Mouse (Mus musculus): ENCODE data around the gene Sgo2b. TPM values are rescaled to one million over a fixed set of nuclear protein-coding genes. Genes with fewer than 3 reads are reported as not detected.
"Not testable (repeated sequence)": the region's sequence is repeated elsewhere in the genome, so short reads cannot be mapped to it uniquely, and the experiment has no call there.

The Sgo2b gene
- not detected for polyA plus RNA-seq (2021)

- POLR2A ChIA-PET: no interaction called here
- no peak for ATAC-seq
- no peak for DNase-seq (ENCODE audit: low read depth, low spot score)
- in situ Hi-C loops (cut with MboI; ENCODE audit: low pct_unique_long_range_greater_than_20kb): no loop called here
- TF ChIP-seq CTCF (IDR thresholded peaks at IDR 0.05): no peak
- CTCF ChIA-PET: no interaction called here
- peaks cover 16% of the 10 kb centered on the region for H3K27me3 ChIP-seq
Observed at GRCm38 (mm10) chr8:63951626-63952377, at the start of gene Sgo2b. Sgo2b (minus strand) TSS chr8:63952248.

GRCm38 (mm10) chr8:63970612-63971391 is 18.8 kb upstream of the Sgo2b start:
- CTCF ChIA-PET, POLR2A ChIA-PET: not testable (repeated sequence)

DNA sequence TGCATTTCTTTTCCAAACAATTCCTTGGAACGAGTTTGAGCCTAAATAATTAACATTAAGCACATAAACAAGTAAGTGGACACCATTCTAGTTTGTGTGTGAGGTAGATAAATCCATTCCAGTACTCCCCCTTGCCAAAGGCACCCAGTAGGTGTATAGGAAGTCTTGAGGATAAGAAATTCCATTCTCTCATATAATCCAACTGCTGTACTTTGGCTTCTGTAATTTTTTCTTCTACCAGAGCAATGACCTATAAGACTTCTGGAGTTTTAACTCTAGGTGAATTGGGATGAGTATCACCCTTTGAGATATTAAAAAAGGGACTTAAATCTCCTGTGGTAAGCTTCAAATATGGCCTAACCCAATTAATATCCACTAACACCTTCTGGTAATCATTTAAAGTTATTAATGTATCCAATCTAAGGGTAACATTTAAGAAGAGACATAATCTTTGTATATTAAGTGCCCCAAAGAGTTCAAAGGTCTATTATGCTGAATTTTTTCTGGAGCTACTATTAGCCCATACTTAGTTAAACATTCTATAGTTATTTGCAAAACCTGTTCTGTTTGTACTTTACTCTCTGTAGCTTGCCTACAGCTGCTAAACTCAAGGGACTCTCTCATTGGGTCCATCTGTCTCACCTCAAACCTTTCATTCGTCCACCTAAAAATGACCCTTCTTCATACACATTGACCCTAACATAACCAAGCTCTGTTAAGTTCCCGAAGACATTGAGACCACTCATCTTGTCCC is 9.2 kb upstream of the Sgo2b start:
- peaks cover 16% of the 10 kb centered on the region for H3K27me3 ChIP-seq
- ChIA-PET POLR2A (no interaction called here), CTCF (interaction anchor here (0.6 kb wide), 1 partner anchor 57 kb away, joined by 3 read pairs; no protein-coding TSS in a partner anchor)
- ATAC-seq: no peak
- TF ChIP-seq CTCF (IDR thresholded peaks at IDR 0.05): no peak
- no peak for DNase-seq (ENCODE audit: low read depth, low spot score)
- in situ Hi-C loops (cut with MboI; ENCODE audit: low pct_unique_long_range_greater_than_20kb): no loop called here

More at GRCm38 (mm10) chr8:63970612-63971391, 18.8 kb upstream of the Sgo2b start:
- DNase-seq (ENCODE audit: low read depth, low spot score); ATAC-seq; in situ Hi-C loops (cut with MboI; ENCODE audit: low pct_unique_long_range_greater_than_20kb): not testable (repeated sequence)
- H3K27me3 ChIP-seq: peaks cover 32% of the 10 kb centered on the region

GRCm38 (mm10) chr8:63953802-63954201 is 1.8 kb upstream of the Sgo2b start:
- POLR2A ChIA-PET; DNase-seq (ENCODE audit: low read depth, low spot score); in situ Hi-C loops (cut with MboI; ENCODE audit: low pct_unique_long_range_greater_than_20kb); ATAC-seq; CTCF ChIA-PET: not testable (repeated sequence)
- H3K27me3 ChIP-seq: peaks cover 29% of the 10 kb centered on the region

DNA sequence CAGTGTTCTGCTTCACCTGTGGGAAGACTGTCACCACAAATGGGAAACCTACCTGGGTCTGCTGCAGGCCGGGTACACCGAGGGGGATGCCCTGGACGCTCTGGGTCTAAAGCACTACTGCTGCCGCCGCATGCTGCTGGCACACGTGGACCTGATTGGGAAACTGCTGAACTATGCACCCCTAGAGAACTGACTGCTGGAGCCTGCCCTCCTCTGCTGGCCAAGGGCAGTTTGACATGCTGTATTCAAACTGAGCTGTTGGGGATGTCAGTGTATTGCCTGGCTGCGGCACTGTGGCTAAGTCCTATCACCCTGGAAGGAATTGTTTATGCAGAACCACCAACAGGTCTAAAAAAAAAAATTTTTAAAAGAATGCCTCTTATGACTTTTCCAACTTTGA is 18.9 kb downstream of the Sgo2b start:
- CTCF ChIA-PET: no interaction called here
- in situ Hi-C loops (cut with MboI; ENCODE audit: low pct_unique_long_range_greater_than_20kb): no loop called here
- ATAC-seq (no peak), DNase-seq (ENCODE audit: low read depth, low spot score) (no peak)
- no peak for TF ChIP-seq CTCF (IDR thresholded peaks at IDR 0.05)
- POLR2A ChIA-PET: interaction anchor here (0.5 kb wide), 1 partner anchor 872 kb away, joined by 4 read pairs; no protein-coding TSS in a partner anchor
- peaks cover 8% of the 10 kb centered on the region for H3K27me3 ChIP-seq

DNA sequence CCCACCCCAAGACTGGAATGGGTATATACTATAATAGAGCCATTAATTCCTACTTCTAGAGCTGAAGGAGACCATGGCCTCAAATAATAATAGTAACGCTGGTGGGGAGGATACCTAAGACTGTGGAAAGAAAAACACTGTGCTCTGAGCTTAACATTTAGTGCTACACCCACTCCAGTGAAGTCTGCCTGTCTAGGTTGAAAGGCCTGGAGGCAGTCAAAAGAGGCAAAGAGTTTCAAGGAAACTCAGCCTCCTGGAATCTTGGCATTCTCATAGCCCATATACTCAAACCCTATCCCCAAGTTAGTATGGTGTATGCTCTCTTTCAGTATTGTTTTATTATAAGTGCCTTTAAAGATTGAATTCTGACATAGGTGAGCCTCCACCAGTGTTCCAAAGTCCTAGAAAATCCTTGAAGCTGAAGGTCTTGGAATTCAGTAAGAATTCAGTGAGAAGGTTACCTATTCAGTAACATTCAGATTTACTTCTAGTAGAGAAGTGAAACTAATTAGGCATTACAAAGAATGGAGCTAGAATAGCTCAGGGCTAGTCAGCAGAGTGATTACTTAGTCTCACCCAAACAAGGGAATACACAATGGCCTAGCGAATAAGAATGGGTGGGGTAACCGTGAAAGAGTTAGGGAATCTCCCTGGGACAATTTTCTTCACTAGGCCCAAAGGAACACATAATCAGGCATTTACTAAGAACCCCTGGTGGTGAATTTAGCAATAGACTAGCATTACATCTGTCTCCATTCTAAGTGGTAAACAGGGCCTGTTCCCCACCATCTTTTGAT is 22.5 kb downstream of the Sgo2b start:
- no peak for DNase-seq (ENCODE audit: low read depth, low spot score)
- POLR2A ChIA-PET: no interaction called here
- H3K27me3 ChIP-seq: no peaks in the 10 kb centered on the region
- no peak for ATAC-seq
- in situ Hi-C loops (cut with MboI; ENCODE audit: low pct_unique_long_range_greater_than_20kb): no loop called here
- no peak for TF ChIP-seq CTCF (IDR thresholded peaks at IDR 0.05)
- CTCF ChIA-PET: no interaction called here

DNA sequence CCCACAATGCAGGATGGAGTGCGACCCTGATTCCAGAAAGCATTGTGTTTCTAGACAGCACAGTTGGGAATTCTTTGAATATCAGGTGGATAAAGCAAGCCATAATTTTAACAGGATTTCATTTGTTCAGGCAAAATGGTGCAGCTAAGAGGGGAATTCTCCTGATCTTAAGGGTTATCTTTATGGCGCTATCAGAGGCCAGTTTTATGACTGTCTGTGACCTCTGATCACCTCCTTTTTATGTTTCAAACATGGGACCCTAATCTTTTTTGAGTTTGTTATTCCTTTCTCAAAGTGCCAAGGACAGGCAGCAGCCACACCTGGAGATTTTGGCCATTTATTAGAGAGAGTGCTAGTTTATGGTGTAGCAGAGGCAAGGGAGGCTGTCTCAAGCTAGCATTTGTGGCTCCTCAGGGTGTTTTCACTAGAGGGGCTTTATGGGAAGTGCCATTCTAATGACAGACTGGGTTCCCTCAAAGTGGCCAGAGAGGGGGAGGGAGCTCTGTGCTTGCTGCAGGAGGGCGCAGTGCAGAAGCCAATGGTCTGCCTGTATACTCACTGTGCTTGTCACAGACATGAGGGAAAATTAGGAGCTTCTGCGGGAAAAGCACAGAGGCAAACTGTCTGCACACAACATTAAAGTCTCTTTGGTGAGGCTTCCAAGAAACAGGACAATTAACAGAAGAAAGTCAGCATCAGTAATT is 30.6 kb downstream of the Sgo2b start:
- TF ChIP-seq CTCF (IDR thresholded peaks at IDR 0.05): no peak
- H3K27me3 ChIP-seq: no peaks in the 10 kb centered on the region
- ChIA-PET POLR2A (no interaction called here), CTCF (no interaction called here)
- in situ Hi-C loops (cut with MboI; ENCODE audit: low pct_unique_long_range_greater_than_20kb): no loop called here
- DNase-seq (ENCODE audit: low read depth, low spot score) (no peak), ATAC-seq (no peak)

DNA sequence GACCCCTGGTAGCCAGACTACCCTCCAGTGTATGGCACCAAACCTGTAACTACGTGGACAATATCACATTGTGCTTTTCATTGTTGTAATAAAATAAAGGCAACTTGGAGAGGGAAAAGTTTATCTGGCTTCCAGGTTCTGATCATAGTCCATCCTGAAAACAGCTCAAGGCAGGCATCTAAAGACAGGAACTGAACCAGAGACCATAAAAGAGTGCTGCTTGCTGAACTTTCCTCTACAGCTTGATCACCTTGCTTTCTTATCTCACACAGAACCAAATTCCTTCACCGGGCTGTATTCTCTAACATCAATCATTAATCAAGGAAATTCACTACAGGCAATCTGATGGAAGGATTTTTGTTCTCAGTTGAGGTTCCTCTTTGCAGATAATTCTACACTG is 57.0 kb downstream of the Sgo2b start:
- no peak for TF ChIP-seq CTCF (IDR thresholded peaks at IDR 0.05)
- ChIA-PET CTCF (no interaction called here), POLR2A (no interaction called here)
- peaks cover 5% of the 10 kb centered on the region for H3K27me3 ChIP-seq
- ATAC-seq: no peak
- in situ Hi-C loops (cut with MboI; ENCODE audit: low pct_unique_long_range_greater_than_20kb): no loop called here
- no peak for DNase-seq (ENCODE audit: low read depth, low spot score)

DNA sequence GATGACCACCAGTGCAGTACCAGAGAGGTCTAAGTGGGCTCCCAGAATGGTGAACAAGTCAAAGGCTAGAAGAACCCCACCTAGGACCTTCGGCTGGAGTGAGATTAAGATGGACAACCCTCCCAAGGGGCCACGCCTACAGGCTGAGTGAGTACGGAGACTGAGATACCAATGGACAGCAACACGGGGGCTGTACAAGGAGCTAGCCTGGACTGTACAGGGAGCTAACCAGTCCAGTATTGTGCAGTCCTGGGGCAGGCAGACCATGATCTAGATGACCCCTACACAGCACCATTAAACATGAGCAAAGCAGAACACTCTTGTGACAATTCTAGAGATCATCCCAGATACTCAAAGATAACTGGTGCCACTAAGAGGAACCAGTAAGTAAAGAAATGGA is 73.7 kb downstream of the Sgo2b start:
- TF ChIP-seq CTCF (IDR thresholded peaks at IDR 0.05): no peak
- in situ Hi-C loops (cut with MboI; ENCODE audit: low pct_unique_long_range_greater_than_20kb): loop anchor here (5.0 kb wide), 1 partner anchor 1796 kb away; no protein-coding TSS in a partner anchor
- DNase-seq (ENCODE audit: low read depth, low spot score): no peak
- no peak for ATAC-seq
- ChIA-PET POLR2A (no interaction called here), CTCF (no interaction called here)
- peaks cover 11% of the 10 kb centered on the region for H3K27me3 ChIP-seq
